Mouse (Mus musculus): ENCODE measurements around the gene Il17f. TPM values are rescaled to one million over a fixed set of nuclear protein-coding genes. Genes with fewer than 3 reads are reported as not detected.
"Not testable (repeated sequence)": the region's sequence is repeated elsewhere in the genome, so short reads cannot be mapped to it uniquely, and the experiment has no call there.

Gene Il17f
- polyA plus RNA-seq (2016; fragmentation: Nextera tagmentation; extraction: Ambion mirVana): 0.16 TPM in 1 of 2 replicates, not detected in the other

- DNase-seq (ENCODE audit: low spot score); H3K36me3 ChIP-seq; H3K4me1 ChIP-seq; H3K27me3 ChIP-seq (ENCODE audit: insufficient read depth, poor library complexity, severe bottlenecking); H3K4me3 ChIP-seq; H3K9me3 ChIP-seq; H3K27ac ChIP-seq: not testable (repeated sequence)
- 100% methylated on average over 1 of the region's 1 CpGs for WGBS
Measured at GRCm38 (mm10) chr1:20790517-20790916, at the start of gene Il17f. TSS of gene Il17f (minus strand) at chr1:20790617.

GRCm38 (mm10) chr1:20839911-20840310 is 49.5 kb upstream of the Il17f start:
- Histone ChIP-seq H3K9me3 (no peaks in the 10 kb centered on the region), H3K27ac (no peak overlapping the region), H3K4me3 (no peak overlapping the region), H3K36me3 (no peaks in the 10 kb centered on the region), H3K4me1 (no peaks in the 10 kb centered on the region), H3K27me3 (ENCODE audit: insufficient read depth, poor library complexity, severe bottlenecking) (no peaks in the 10 kb centered on the region)
- WGBS: 66% methylated on average over 3 of the region's 3 CpGs
- no peak for DNase-seq (ENCODE audit: low spot score)

GRCm38 (mm10) chr1:20836551-20837125 is 46.2 kb upstream of the Il17f start:
- H3K27me3 ChIP-seq (ENCODE audit: insufficient read depth, poor library complexity, severe bottlenecking): no peaks in the 10 kb centered on the region
- H3K4me1 ChIP-seq: no peaks in the 10 kb centered on the region
- no peak for DNase-seq (ENCODE audit: low spot score)
- H3K4me3 ChIP-seq: no peak overlapping the region
- no peaks in the 10 kb centered on the region for H3K36me3 ChIP-seq
- no peak overlapping the region for H3K27ac ChIP-seq
- WGBS: 81% methylated on average over 3 of the region's 3 CpGs
- no peaks in the 10 kb centered on the region for H3K9me3 ChIP-seq

GRCm38 (mm10) chr1:20833141-20833511 is 42.7 kb upstream of the Il17f start:
- Histone ChIP-seq H3K27ac (no peak overlapping the region), H3K4me1 (no peaks in the 10 kb centered on the region), H3K4me3 (no peak overlapping the region), H3K36me3 (no peaks in the 10 kb centered on the region), H3K9me3 (no peaks in the 10 kb centered on the region), H3K27me3 (ENCODE audit: insufficient read depth, poor library complexity, severe bottlenecking) (no peaks in the 10 kb centered on the region)
- DNase-seq (ENCODE audit: low spot score): no peak
- WGBS: 63% methylated on average over 4 of the region's 4 CpGs

GRCm38 (mm10) chr1:20832473-20833140 is 42.2 kb upstream of the Il17f start:
- Histone ChIP-seq H3K4me1 (no peaks in the 10 kb centered on the region), H3K27ac (no peak overlapping the region), H3K9me3 (no peaks in the 10 kb centered on the region), H3K4me3 (no peak overlapping the region), H3K36me3 (no peaks in the 10 kb centered on the region), H3K27me3 (ENCODE audit: insufficient read depth, poor library complexity, severe bottlenecking) (no peaks in the 10 kb centered on the region)
- WGBS: 63% methylated on average over 5 of the region's 5 CpGs
- DNase-seq (ENCODE audit: low spot score): no peak

GRCm38 (mm10) chr1:20830546-20830945 is 40.1 kb upstream of the Il17f start:
- H3K4me1 ChIP-seq: no peaks in the 10 kb centered on the region
- WGBS: 70% methylated on average over 1 of the region's 1 CpGs
- no peaks in the 10 kb centered on the region for H3K9me3 ChIP-seq
- no peaks in the 10 kb centered on the region for H3K36me3 ChIP-seq
- no peak overlapping the region for H3K27ac ChIP-seq
- no peaks in the 10 kb centered on the region for H3K27me3 ChIP-seq (ENCODE audit: insufficient read depth, poor library complexity, severe bottlenecking)
- no peak for DNase-seq (ENCODE audit: low spot score)
- H3K4me3 ChIP-seq: no peak overlapping the region

- H3K27me3 ChIP-seq (ENCODE audit: insufficient read depth, poor library complexity, severe bottlenecking): no peaks in the 10 kb centered on the region
- H3K27ac ChIP-seq: no peak overlapping the region
- H3K9me3 ChIP-seq: no peaks in the 10 kb centered on the region
- H3K36me3 ChIP-seq: no peaks in the 10 kb centered on the region
- DNase-seq (ENCODE audit: low spot score): no peak
- 80% methylated on average over 2 of the region's 2 CpGs for WGBS
- no peaks in the 10 kb centered on the region for H3K4me1 ChIP-seq
- no peak overlapping the region for H3K4me3 ChIP-seq
Measured at GRCm38 (mm10) chr1:20828061-20828460, 37.6 kb upstream of the Il17f start.

- H3K9me3 ChIP-seq: no peaks in the 10 kb centered on the region
- H3K4me3 ChIP-seq: no peak overlapping the region
- no peaks in the 10 kb centered on the region for H3K4me1 ChIP-seq
- H3K27me3 ChIP-seq (ENCODE audit: insufficient read depth, poor library complexity, severe bottlenecking): no peaks in the 10 kb centered on the region
- no peaks in the 10 kb centered on the region for H3K36me3 ChIP-seq
- no peak for DNase-seq (ENCODE audit: low spot score)
- no peak overlapping the region for H3K27ac ChIP-seq
Measured at GRCm38 (mm10) chr1:20825036-20825435, 34.6 kb upstream of the Il17f start.

GRCm38 (mm10) chr1:20823906-20824305 is 33.5 kb upstream of the Il17f start:
- 69% methylated on average over 2 of the region's 2 CpGs for WGBS

GRCm38 (mm10) chr1:20823471-20823870 is 33.1 kb upstream of the Il17f start:
- H3K27me3 ChIP-seq (ENCODE audit: insufficient read depth, poor library complexity, severe bottlenecking): no peaks in the 10 kb centered on the region
- WGBS: 62% methylated on average over 4 of the region's 4 CpGs

More at GRCm38 (mm10) chr1:20823906-20824305, 33.5 kb upstream of the Il17f start:
- no peaks in the 10 kb centered on the region for H3K27me3 ChIP-seq (ENCODE audit: insufficient read depth, poor library complexity, severe bottlenecking)
- no peaks in the 10 kb centered on the region for H3K4me1 ChIP-seq
- H3K4me3 ChIP-seq: no peak overlapping the region
- DNase-seq (ENCODE audit: low spot score): peak; percentile 47
- no peaks in the 10 kb centered on the region for H3K36me3 ChIP-seq
- H3K9me3 ChIP-seq: no peaks in the 10 kb centered on the region
- H3K27ac ChIP-seq: no peak overlapping the region

GRCm38 (mm10) chr1:20820959-20821358 is 30.5 kb upstream of the Il17f start:
- no peak for DNase-seq (ENCODE audit: low spot score)
- WGBS: 76% methylated on average over 4 of the region's 4 CpGs

More at GRCm38 (mm10) chr1:20823471-20823870, 33.1 kb upstream of the Il17f start:
- no peaks in the 10 kb centered on the region for H3K9me3 ChIP-seq
- H3K27ac ChIP-seq: no peak overlapping the region
- H3K4me1 ChIP-seq: peaks cover 4% of the 10 kb centered on the region
- no peak for DNase-seq (ENCODE audit: low spot score)
- no peak overlapping the region for H3K4me3 ChIP-seq
- no peaks in the 10 kb centered on the region for H3K36me3 ChIP-seq

GRCm38 (mm10) chr1:20819771-20820605 is 29.6 kb upstream of the Il17f start, which contains the start of gene Mcm3:
TSS of gene Mcm3 (minus strand) at chr1:20820312.
- Histone ChIP-seq H3K9me3 (no peaks in the 10 kb centered on the region), H3K27ac (peak within 1 kb of the TSS; percentile 91), H3K4me3 (peak within 1 kb of the TSS; percentile 89), H3K4me1 (peaks cover 8% of the 10 kb centered on the region), H3K27me3 (ENCODE audit: insufficient read depth, poor library complexity, severe bottlenecking) (no peaks in the 10 kb centered on the region), H3K36me3 (peaks cover 30% of the 10 kb centered on the region)
- DNase-seq (ENCODE audit: low spot score): peak; percentile 98
- under 1% methylated on average over 52 of the region's 52 CpGs for WGBS

More at GRCm38 (mm10) chr1:20820959-20821358, 30.5 kb upstream of the Il17f start:
- no peak overlapping the region for H3K27ac ChIP-seq
- no peaks in the 10 kb centered on the region for H3K9me3 ChIP-seq
- peaks cover 20% of the 10 kb centered on the region for H3K36me3 ChIP-seq
- no peak overlapping the region for H3K4me3 ChIP-seq
- H3K27me3 ChIP-seq (ENCODE audit: insufficient read depth, poor library complexity, severe bottlenecking): no peaks in the 10 kb centered on the region
- peaks cover 8% of the 10 kb centered on the region for H3K4me1 ChIP-seq

GRCm38 (mm10) chr1:20817596-20817995 is 27.2 kb upstream of the Il17f start:
- 80% methylated on average over 12 of the region's 12 CpGs for WGBS
- no peak overlapping the region for H3K27ac ChIP-seq
- peaks cover 8% of the 10 kb centered on the region for H3K4me1 ChIP-seq
- H3K4me3 ChIP-seq: no peak overlapping the region
- DNase-seq (ENCODE audit: low spot score): peak; percentile 55
- no peaks in the 10 kb centered on the region for H3K9me3 ChIP-seq
- no peaks in the 10 kb centered on the region for H3K27me3 ChIP-seq (ENCODE audit: insufficient read depth, poor library complexity, severe bottlenecking)
- H3K36me3 ChIP-seq: peaks cover 54% of the 10 kb centered on the region

All from heart, embryonic 10.5 days (tissue).